Mouse (Mus musculus) ES-Bruce4 (cell line): Measurements from ENCODE around the gene Dctpp1.

ENCODE experiments used
- CTCF ChIP-seq: IDR thresholded peaks from one replicate; pipeline ENCODE4 v1.8.1; 2011; ENCODE audit warnings: low read depth, low read length
- EP300 ChIP-seq: IDR thresholded peaks from 2 replicates; pipeline ENCODE4 v1.6.1; 2011; ENCODE audit warnings: low read depth, low read length; ENCODE audit not compliant: insufficient read depth
- POLR2A ChIP-seq: IDR thresholded peaks from one replicate; pipeline ENCODE4 v1.8.1; 2011; ENCODE audit warnings: low read length; ENCODE audit not compliant: insufficient read depth

GRCm38 (mm10) chr7:127217475-127217874 is 43.0 kb downstream of the Dctpp1 start:
- TF ChIP-seq POLR2A (no peak), CTCF (no peak), EP300 (peak; percentile 96)
